Mouse (Mus musculus) testis, adult 10 weeks (tissue): ENCODE results near the gene Olfr341. TPM values are rescaled to one million over a fixed set of nuclear protein-coding genes. Genes with fewer than 3 reads are reported as not detected.

Experiments used
- polyA plus RNA-seq: library from polyadenylated mRNA; stranded (reverse); fragments of 350-450 nt; fragmentation: Illumina TruSeq; extraction: RNeasy Lipid Tissue Mini Kit (QIAGEN cat#74804); gene quantifications from one replicate; pipeline ENCODE4 v1.2.3, GENCODE M21; 2014; ENCODE audit warnings: low read depth, low replicate concordance

The Olfr341 gene
- not detected for polyA plus RNA-seq

DNA sequence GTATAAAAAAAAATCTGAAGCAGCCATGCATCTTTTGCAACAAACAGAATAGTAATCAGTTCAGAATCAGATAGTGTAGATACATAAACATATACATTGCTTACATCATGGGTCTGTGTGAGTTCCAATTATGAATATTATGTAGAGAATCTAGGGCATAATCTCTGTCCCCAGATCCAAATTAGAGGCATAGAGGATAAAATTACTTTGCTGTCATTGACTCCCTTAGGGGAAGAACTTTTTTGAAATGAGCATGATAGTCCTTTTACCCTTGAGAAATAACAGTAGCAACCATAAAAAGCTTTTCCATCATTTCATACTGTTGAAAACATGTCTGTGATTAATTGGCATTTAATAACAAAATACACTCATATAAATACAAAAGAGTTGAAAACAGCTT, at the start of gene Olfr341:
Olfr341 (minus strand) TSS at position 101 of the 400 bp plus-strand sequence.

DNA sequence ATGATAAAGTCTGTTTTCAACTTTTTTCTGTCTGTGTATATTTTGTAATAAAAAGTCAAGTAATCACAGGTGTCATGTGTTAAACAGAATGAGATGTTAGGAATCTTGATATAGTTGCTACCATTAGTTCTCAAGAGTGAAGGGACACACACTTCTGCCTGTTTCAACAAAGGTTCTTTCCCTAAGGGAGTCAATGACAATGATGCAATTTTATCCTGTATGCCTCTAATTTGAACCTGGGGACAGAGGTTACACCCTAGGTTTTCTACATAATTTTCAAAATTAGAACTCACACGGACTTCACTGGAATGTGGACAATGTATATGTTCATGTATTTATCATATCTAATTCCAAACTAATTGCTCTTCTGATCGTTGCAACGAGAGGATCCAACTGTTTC, 42.4 kb upstream of the Olfr341 start, which contains the start of gene Olfr342:
Olfr342 (plus strand) TSS at position 301 of the 400 bp plus-strand sequence.

DNA sequence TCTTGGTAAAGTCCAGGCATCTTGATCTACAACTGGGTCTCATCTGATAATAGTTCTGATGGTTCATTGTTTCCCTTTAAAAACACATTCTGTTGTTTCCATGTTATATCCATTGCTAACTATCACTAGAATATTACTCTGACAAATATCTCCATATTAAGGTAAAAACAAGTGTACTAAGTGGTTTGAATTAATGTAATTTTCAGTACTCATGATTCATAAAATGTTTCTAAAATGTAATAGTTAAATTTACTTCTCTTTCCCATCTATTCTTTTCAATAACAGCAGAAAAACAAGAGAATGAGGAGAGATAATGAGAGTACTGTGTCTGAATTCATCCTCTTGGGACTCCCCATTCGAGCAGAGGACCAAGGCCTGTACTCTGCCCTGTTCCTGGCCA, 30.0 kb downstream of the Olfr341 start, which contains the start of gene Olfr340:
Olfr340 (plus strand) TSS at position 301 of the 400 bp plus-strand sequence.

Other genes with a start within 250 kb of the Olfr341 start
- not detected for gene Olfr338, start 108.9 kb downstream of the Olfr341 start, polyA plus RNA-seq
- gene Olfr339, start 63.5 kb downstream of the Olfr341 start, polyA plus RNA-seq: not detected
- not detected for gene Olfr340, start 29.9 kb downstream of the Olfr341 start, polyA plus RNA-seq
- gene Olfr342, start 42.5 kb upstream of the Olfr341 start, polyA plus RNA-seq: not detected
- not detected for gene Olfr344, start 84.2 kb upstream of the Olfr341 start, polyA plus RNA-seq
- not detected for gene Olfr345, start 157.6 kb upstream of the Olfr341 start, polyA plus RNA-seq
- not detected for gene Olfr346, start 203.3 kb upstream of the Olfr341 start, polyA plus RNA-seq
- not detected for gene Olfr347, start 249.4 kb upstream of the Olfr341 start, polyA plus RNA-seq